Mouse (Mus musculus) layer of hippocampus, adult 2 months (tissue): ENCODE results near the gene Notch2. TPM values are rescaled to one million over a fixed set of nuclear protein-coding genes. Genes with fewer than 3 reads are reported as not detected.
A peak's percentile ranks its signal among the peaks of the same experiment; 100 is the strongest.

Experiments used
- DNase-seq, 2 experiments: peaks; one replicate each; pipeline ENCODE4 v3.0.0; 2022; ENCODE audit warnings: low spot score in 2 of 2
- H3K27ac ChIP-seq: fragments of 200-600 bp; 2 replicates; pipeline ENCODE4 v1.8.1; 2022
- H3K4me3 ChIP-seq: fragments of 200-600 bp; 2 replicates; pipeline ENCODE4 v1.8.1; 2022; ENCODE audit warnings: mild to moderate bottlenecking
- CTCF ChIP-seq: fragments of 200-600 bp; conservative IDR thresholded peaks from 2 replicates; pipeline ENCODE4 v1.8.1; 2022; ENCODE audit warnings: antibody characterized with exemption, mild to moderate bottlenecking, moderate library complexity
- total RNA-seq, 2 experiments: library from RNA; stranded (reverse); gene quantifications; 2 replicates each; pipeline ENCODE4 v1.2.3; 2021

The Notch2 gene
- total RNA-seq, 2 experiments from 2014 or later, result 22.2 to 25.5 TPM

DNA sequence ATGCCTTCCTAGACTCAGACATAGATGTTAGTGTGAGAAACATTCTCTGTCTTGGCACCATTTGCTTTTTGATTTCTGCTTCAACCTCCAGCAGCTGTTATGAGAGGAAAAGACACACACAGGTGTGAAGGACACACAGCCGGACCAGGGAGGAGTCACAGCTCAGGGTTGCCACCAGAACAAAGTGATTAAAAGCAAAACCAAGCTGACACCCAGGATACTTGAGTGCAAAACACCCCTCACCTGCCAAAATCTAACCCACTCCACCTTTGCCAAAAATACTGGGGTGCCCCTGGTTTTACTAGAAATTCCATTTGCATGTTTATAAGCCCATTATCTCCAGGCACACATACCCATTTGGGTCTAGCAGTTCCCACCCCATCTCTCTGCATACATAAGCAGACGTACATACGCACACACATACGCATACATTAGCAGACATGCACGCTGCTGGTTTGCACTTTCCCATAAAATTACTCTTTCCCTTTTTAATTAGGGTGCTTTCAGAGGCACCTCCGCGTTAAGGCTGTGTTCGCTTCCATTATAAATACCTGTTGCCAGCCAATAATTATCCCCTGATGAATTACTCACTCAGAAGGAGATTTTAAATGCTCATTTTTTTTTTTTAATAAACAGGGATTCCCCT is 7.2 kb upstream of the Notch2 start:
- no peak overlapping the region for H3K4me3 ChIP-seq
- no peak for TF ChIP-seq CTCF
- DNase-seq, result no peak
- H3K27ac ChIP-seq, result no peak overlapping the region

DNA sequence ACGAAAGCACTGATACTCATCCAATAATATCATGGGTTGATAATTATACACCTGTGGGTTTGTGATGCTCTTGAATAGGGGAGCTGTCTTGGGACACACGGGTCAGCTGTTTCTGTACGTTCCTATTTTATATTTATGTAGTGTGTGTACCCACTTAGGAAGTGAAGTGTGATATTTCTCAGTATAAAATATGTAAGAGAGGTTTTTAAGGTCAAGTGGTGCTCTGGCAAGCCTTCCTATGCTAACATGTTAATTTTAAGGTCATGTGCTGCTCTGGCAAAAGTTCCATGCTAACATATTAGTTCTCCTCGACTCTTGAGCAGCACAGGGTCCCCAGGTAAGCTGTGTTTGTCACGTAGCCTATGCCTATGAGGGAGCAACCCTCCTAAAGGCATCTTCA is 6.4 kb upstream of the Notch2 start:
- H3K4me3 ChIP-seq, result no peak overlapping the region
- DNase-seq, result no peak
- no peak for TF ChIP-seq CTCF

DNA sequence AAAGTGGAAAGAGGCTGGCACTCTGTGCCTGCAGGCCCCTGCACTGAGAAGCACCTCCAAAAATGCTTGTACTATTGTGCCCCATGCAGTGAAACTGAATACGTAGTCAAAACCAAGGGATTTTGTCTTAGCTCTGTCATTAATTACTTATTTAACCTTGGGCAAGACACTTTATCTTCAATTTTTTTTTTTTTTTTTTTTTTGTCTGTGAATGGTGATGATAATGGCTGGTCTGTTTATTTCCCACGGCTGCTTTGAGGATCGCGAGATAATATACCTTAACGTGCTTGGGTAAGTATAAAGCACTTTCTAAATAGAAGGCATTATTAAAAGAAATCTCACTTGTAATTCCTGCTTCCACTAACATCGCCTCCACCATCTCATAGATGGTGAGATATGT is 5.2 kb upstream of the Notch2 start:
- TF ChIP-seq CTCF, result no peak
- DNase-seq, result no peak
- H3K27ac ChIP-seq, result no peak overlapping the region
- no peak overlapping the region for H3K4me3 ChIP-seq

More for the DNA sequence above, 6.4 kb upstream of the Notch2 start:
- no peak overlapping the region for H3K27ac ChIP-seq

DNA sequence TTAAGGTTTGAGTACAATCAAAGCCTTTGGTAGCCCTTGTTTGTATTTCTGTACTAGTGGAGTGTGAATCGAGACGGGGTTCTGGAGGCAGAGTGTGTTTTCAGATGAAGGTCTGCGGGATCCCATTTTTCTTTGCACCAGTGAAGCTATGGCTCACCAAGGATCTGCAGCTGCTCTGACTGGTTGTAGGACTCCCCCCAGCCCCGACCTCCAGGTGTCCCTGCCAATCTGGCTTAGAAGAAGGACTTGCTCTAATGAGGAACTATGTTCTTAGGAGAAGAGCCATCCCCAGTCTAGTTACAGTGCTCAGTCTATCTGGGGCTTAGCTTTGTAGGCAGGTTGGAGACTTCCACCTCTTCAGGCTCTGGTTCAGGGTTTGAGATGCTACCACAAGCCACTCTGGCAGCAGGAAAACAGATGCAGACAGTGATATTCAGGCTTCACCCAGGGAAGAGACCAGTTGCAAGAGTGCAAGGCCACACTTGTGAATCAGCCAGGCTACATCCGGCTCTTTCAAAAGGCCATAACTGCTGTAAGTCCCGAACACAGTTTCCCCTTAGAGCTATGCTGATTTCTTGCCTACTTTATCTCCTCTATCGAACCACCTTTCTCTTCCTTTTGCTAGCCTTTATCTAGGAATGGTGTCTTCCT is 4.0 kb upstream of the Notch2 start:
- H3K27ac ChIP-seq, result no peak overlapping the region
- no peak for DNase-seq
- no peak for TF ChIP-seq CTCF
- no peak overlapping the region for H3K4me3 ChIP-seq

DNA sequence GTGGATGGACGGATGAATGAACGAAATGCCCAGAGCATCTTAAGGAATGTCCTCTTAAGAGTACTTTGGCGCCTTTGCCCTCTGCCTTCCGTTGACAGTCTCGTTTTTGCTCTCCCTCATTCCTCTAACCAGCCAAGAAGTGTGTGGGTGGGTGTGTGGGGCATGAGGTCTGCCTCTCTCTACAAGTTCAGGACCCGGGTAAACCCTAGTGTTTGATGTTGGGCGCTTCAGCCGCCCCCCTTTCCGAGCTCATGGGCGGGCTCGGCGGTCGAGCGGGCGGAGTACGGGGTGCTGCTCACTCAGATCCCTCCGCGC is 284 bp upstream of the Notch2 start:
- no peak for TF ChIP-seq CTCF
- H3K27ac ChIP-seq, result peak overlapping the region; percentile 54
- peak overlapping the region; percentile 81 for H3K4me3 ChIP-seq
- no peak for DNase-seq

DNA sequence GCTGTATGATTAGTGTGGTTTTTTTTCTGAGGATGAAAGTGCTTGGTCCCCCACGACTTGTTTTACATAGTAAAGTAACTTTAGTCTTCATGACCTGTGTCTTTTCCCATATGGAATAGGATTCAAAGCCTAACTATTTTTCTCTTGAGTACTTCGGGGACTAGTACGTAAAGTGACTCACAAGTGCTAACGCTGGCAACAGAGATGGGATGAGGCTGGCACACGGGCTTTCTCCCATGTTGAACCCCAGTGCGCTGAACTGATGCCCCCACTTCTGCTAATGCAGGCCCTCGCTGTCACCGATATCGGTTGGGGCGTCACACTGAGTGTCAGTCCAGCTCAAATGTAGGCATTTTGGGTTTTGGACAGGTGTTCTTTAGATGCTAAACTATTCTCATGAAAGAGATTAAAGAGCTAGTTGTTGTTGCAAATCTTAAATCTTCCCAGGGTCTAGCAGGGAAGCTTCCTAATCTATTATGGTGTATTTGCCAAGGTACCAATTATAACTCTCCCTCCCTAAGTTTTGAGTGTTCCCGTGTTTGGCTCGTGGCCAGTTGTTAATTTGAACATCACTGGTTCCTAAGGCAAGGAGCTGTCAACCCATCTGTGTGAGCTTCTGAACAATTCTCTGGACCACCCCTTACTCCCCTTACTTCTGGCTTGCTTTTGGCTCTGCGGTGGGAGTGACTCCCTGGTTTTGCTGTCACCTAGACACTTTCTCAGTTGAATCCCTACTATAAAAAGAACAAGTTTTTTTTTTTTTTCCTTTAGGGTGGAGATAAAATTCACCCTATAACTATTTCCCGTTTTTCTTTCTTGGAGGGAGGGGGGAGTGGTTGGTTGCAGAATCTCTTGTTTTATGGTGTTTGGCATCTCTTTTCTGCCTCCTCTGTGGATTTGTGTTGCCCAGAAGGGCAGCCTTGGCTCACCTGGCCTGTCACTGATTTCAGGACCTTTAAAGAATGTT is 2.2 kb downstream of the Notch2 start:
- Histone ChIP-seq H3K4me3 (peak overlapping the region; percentile 81), H3K27ac (peak overlapping the region; percentile 43; the same call in 1 of the 2 replicates)
- no peak for DNase-seq
- no peak for TF ChIP-seq CTCF

DNA sequence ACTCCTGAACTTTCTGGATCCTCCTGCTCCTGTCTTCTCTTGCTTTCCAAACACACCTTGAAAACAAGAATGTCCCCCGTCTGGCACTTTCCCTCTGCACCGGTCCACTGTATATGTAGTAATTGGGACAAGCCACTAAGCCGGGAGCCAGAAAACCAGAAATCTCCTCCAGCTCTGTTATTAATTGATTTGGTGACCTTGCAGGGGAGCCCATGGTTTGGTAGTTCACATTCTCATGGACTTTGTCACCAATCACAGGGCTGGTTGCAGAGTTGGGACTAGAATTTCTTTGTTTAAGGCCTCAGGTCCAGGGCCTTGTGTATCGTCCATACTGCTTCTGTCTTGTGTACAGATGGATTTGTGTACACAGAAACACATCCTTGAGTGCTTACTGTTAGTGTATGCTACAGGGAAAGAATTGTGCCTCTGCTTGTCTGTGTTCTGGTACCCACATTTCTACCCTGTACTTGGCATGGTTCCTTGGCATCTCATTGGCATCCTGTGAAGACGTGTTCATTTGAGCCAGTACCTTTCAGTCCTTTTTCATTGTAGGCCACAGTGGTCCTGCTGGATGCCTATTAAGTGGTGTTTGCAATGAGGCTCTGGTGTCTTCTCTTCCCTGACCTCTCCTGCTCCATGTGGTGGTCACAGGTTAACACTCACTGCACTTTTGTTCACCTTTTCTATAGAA is 3.7 kb downstream of the Notch2 start:
- TF ChIP-seq CTCF, result no peak
- DNase-seq, result no peak
- H3K4me3 ChIP-seq, result no peak overlapping the region; the same call in 1 of the 2 replicates
- no peak overlapping the region for H3K27ac ChIP-seq

DNA sequence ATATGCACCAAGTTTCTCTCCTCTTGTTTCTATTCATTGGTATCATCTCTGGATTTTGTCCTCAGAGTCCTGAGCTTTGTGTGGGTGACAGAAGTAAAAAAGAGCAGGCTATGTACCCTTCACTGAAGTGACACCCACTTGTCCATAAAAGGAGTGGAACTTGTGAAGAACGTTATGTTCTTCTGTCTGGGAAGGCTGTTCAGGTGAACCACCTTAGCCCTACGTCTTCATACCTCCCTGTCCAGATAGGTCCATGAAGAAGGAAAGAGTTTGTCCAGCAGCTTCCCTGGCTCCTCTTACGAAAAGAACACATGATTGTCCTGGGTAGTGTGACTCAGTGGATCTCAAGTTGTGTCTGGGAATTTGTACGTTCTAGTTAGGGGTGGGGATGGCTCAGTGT is 4.9 kb downstream of the Notch2 start:
- TF ChIP-seq CTCF, result no peak
- Histone ChIP-seq H3K4me3 (no peak overlapping the region), H3K27ac (no peak overlapping the region)
- DNase-seq, result no peak

DNA sequence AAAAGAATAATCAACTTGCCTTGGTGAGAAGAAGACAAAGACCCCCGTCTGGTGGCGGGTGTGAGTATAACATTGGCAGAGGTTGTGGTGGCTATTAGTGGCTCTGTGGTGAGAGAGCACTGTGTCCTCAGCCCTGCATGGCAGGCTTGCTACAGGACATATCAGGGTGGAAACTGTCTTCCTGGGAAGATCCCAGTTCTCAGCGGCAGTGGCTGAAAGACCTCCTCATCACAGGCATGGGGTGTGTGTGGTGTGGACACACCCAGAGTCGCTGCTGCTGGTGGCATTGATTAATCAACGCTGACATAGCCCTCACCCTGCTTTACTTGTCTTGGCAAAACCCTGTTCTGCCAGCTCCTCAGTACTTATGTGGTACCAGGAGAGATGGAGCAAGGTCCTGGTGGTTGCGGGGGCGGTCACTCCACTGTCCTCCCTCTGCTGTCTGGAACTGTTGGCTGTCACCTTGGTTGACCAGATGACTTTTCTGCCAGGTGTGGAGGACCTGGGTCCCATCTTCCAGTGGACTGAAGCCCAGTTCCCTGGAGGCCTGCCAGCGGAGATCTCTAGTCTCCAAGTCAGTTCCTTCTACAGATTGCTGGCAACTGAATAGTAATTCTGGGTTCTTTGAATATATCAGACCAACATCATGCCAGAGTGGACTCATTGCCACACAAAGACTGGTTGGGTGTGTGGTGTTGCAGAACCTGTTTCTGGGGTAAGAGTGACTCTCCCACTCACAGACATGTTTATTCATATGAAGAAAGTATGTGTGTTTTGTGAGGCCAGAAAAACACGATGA is 7.3 kb downstream of the Notch2 start:
- peak; percentile 70 for TF ChIP-seq CTCF
- DNase-seq, result no peak
- H3K4me3 ChIP-seq, result no peak overlapping the region
- H3K27ac ChIP-seq, result peak overlapping the region; percentile 7; the same call in 1 of the 2 replicates

DNA sequence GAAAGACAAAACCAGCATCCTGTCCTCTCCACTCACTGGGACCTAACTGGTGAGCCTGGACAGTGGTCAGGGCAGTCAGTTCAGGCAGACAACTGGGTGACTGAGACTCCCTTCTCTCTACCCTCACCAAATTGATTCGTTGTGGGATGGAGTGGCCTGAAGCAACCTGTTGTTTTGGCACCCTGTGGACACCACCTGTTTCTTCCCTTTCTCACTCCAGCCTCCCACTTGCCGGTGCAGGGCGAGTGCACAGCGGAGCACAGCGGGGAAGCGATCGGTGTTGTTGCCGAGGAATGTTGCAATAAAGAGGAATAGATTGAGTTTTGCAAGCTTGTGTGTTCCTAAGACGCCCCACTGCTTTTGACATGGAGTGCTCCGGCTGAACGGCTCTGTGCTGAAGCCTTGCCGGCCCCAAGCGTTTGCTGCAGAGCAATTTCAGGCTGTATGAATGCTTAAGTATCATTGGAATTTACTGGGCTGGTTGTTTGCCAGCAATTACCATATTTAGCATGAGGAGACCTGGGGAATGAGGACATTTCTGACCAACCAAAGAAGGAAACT is 11.0 kb downstream of the Notch2 start:
- H3K27ac ChIP-seq, result peak overlapping the region; percentile 79
- no peak for DNase-seq
- peak overlapping the region; percentile 28; the same call in 1 of the 2 replicates for H3K4me3 ChIP-seq
- no peak for TF ChIP-seq CTCF

DNA sequence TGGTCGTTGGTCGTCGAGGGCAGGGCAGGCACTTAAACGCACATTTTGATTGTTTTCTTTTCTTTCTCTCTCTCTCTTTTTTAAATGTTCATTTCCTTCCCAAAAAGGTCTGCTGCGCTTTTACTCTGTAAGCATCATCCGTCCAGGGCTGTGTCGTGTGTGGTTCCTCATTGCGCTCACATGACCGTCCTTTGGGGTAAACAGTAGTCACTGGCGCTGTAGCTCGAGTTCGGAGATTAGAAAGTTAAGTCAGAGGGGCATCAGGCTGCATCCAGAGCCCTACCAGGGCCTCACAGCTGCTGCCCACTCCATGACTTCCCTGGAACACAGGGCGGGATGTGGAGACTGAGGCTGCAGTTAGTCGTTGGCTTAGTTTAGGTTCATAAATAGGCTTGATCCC is 12.2 kb downstream of the Notch2 start:
- DNase-seq, result no peak
- Histone ChIP-seq H3K4me3 (no peak overlapping the region), H3K27ac (peak overlapping the region; percentile 79)
- no peak for TF ChIP-seq CTCF
